Mouse (Mus musculus) activated CD4-positive, CD25-positive, alpha-beta regulatory T cell, adult 4 months (primary cell): ENCODE results near the gene Spon1. TPM values are rescaled to one million over a fixed set of nuclear protein-coding genes. Genes with fewer than 3 reads are reported as not detected.

Source experiments
- ATAC-seq: one replicate; pipeline ENCODE4 v1.8.0; 2017
- polyA plus RNA-seq, 2 experiments: library from polyadenylated mRNA; unstranded; fragments of 100-300 nt; shearing (Covaris generic); gene quantifications; one replicate each; pipeline ENCODE4 v1.2.1; 2017

The Spon1 gene
- polyA plus RNA-seq, 2 experiments from 2014 or later: 0.99 to 1.8 TPM

GRCm38 (mm10) chr7:113909161-113909825 lies 143.5 kb downstream of the Spon1 start:
- ATAC-seq: no peak

GRCm38 (mm10) chr7:113910856-113911255 lies 145.1 kb downstream of the Spon1 start:
- ATAC-seq: no peak

DNA sequence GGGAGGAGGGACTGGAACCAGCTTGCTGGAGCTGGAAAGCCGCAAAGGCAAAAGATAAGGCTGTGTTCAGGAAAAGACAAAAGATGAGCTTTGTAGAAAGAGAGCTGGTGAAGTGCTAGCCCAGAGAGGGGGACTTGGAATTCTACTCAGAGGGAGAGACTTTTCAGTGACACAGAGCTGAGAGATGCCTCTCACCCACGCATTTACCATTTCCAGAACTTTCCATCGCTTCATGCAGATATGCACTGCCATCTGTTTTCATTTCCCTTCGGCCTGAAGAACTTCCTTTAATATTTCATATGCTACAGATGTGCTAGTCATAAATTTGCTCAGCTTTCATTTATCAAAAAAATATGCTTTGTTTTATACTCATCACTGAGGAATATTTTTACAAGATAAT lies 150.1 kb downstream of the Spon1 start:
- no peak for ATAC-seq

DNA sequence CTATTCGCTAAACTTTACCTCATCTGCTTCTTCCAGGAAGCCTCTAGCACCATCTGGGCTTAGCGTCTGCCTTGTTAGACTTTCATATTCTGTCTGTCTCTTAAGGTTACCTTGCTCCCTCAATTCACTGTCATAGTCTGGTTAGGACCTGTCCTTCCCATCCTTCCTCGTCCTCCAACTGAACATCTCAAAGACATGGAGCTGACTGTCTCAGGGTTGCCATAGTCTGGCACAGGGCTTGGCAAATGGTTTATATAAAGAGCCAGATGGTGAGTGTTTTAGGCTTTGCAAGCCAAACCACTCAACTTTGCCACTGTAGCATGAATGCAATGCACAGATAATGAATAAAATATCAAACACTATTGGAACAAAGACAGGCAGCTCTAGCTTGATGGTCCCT lies 153.1 kb downstream of the Spon1 start:
- ATAC-seq: no peak

- no peak for ATAC-seq
These were observed 153.7 kb downstream of the Spon1 start for GRCm38 (mm10) chr7:113919505-113919904.

DNA sequence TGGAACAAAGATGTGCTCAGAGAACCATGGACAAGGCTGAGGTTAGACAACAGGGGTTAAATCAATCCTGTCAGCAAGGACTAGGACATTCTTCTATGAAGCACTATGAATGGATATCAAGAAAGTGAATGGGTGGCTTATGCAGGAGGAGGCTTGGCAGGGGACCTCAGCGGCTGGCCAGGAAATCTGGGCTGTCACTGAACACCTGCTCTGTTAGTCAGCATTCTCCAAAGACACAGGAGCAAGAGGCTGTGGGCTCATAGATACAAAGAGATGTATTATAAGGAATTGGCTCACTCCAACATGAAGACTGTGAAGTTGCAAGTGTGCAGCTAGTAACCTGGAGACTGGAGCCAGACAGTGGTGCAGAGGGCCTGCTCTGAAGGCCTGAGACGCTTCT lies 154.3 kb downstream of the Spon1 start:
- ATAC-seq: no peak

- no peak for ATAC-seq
These were observed 158.8 kb downstream of the Spon1 start for GRCm38 (mm10) chr7:113924561-113924960.

DNA sequence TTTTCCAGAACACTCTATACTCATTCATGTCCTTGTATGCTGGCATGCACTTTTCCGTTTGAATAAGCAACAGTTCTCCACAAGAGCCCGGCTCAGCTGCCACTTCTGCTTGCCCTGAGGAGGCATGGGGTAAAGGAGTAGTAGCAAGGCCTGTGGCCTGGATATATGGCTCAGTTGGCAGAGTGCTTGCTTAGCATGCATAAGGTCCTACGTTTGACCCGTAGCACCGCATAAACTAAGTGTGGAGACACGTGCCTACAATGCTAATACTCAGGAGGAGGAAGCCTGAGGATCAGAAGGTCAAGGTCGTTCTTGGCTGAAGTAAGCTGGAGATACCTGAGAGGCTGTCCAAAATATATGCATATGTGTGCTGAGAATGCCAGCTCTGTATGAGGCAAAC lies 185.1 kb downstream of the Spon1 start:
- no peak for ATAC-seq

DNA sequence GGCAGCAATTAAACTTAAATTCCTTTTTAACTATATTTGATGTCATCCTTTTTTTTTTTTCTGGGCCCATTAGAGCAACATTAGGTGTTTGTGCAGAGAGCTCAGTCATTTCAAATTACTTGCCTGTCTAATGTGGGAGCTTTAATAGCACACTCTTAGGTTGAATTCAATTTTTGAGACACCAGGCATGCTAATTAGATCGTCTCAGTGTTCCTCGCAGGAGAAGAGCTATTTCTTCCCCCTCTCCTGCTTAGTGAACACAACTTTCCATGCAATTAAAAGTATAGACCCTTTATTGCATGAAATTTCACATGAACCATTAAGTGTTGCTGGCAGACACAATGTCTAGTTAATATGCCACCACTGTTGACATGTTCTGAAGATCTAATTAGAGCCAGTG lies 189.6 kb downstream of the Spon1 start:
- no peak for ATAC-seq

DNA sequence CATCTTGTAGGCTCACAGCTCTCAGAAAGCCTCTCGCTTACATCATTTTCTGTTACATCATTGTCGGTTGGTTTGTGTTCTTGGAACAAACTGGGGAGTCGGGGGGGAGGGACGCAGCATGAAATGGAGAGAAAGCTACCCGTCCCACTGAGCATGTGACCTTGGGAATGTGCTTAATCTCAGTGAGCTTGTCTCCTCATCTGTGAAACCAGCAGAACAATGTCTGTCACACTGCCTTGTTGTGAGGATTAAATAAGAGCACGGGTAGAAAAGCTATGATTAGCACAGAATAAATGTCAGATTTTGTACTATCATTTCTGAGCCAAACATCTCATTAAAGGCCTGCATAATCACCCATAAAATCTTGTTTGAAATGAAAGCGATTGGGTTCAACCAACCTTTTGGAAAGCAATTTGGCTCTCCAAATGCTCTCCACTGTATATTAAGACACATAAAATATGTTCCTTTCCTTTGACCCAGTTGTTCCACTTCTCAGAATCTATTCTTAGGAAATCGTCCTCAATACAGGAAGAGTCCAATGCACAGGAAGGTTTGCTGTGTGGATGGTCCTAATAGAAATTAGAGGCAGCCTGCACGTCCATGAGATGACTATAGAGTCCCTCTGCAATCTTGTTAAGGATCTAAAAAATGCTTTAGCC lies 195.2 kb downstream of the Spon1 start:
- ATAC-seq: no peak

GRCm38 (mm10) chr7:113961500-113961895 lies 195.7 kb downstream of the Spon1 start:
- ATAC-seq: no peak

GRCm38 (mm10) chr7:113962078-113962477 lies 196.3 kb downstream of the Spon1 start:
- ATAC-seq: no peak

- ATAC-seq: no peak
These were observed 198.0 kb downstream of the Spon1 start for GRCm38 (mm10) chr7:113963766-113964165.

GRCm38 (mm10) chr7:113965625-113966024 lies 199.8 kb downstream of the Spon1 start:
- ATAC-seq: no peak

GRCm38 (mm10) chr7:113969182-113969581 lies 203.4 kb downstream of the Spon1 start:
- ATAC-seq: no peak

DNA sequence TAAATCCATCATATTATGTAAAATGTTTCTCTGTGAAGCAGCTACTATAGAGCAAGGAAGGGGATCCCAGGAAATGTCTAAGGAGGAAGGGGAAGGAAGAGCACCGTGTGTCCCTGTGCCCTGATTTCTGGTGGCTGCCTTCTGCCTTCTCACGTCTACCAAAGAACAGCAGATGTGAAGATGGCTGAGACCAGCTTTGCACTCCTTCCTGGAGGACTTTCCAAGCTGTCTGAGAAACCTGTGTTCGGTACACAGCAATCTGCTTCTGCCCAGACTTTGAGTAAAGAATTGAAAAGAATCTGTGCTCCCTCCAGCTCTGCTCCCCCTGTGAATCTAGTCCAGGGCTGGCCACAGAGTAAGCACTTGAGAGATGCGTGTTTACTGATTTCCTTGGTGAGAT lies 206.7 kb downstream of the Spon1 start:
- no peak for ATAC-seq

- no peak for ATAC-seq
These were observed 220.8 kb downstream of the Spon1 start for GRCm38 (mm10) chr7:113986406-113987134.

GRCm38 (mm10) chr7:113988156-113988555 lies 222.4 kb downstream of the Spon1 start:
- ATAC-seq: no peak

GRCm38 (mm10) chr7:113997675-113998354 lies 232.0 kb downstream of the Spon1 start:
- ATAC-seq: no peak

- no peak for ATAC-seq
These were observed 238.4 kb downstream of the Spon1 start for GRCm38 (mm10) chr7:114004171-114004570.

GRCm38 (mm10) chr7:114005499-114005898 lies 239.7 kb downstream of the Spon1 start:
- ATAC-seq: no peak

DNA sequence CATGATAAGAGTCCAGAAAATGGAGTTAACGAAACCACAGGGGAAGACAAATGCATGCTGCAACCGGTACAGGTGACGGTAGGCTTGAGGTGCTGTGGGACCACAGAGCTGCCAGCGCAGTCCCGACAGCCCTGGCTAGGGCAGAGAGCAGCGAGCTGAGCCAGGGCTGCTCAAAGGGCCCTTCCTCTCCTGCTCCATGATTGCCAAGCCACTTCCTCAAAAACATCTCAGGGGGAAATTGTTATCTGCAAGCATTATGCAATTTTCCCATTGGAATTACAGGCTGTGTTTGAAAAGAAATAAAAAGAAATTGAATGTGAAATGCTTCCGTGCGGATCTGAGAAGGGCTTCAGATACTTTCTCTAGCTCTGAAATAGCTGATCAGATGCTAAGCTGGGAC lies 240.7 kb downstream of the Spon1 start:
- ATAC-seq: no peak

- no peak for ATAC-seq
These were observed 241.8 kb downstream of the Spon1 start for GRCm38 (mm10) chr7:114007565-114007964.
